Mouse (Mus musculus) heart, postnatal 0 days (tissue): ENCODE data around the gene Nupr1l. TPM values are rescaled to one million over a fixed set of nuclear protein-coding genes. Genes with fewer than 3 reads are reported as not detected.
A peak's percentile ranks its signal among the peaks of the same experiment; 100 is the strongest.

ENCODE experiments used
- ATAC-seq: fragments of 200-750 bp; cut with Nextera tagmentation; 2 replicates; pipeline ENCODE4 v1.8.0; 2017; ENCODE audit warnings: low read depth, moderate number of reproducible peaks, moderate library complexity; ENCODE audit not compliant: insufficient read depth
- DNase-seq: peaks from one replicate; pipeline ENCODE4 v3.0.0-alpha.2; 2016; ENCODE audit warnings: low spot score
- H3K27ac ChIP-seq: fragments of 300-500 bp; sonication (generic); 2 replicates; pipeline ENCODE4 v1.5.1; 2014; ENCODE audit warnings: low read depth, mild to moderate bottlenecking
- H3K27me3 ChIP-seq: fragments of 300-500 bp; sonication (generic); 2 replicates; pipeline ENCODE4 v1.6.1; 2014; ENCODE audit warnings: low read length, mixed read lengths; ENCODE audit not compliant: control insufficient read depth, insufficient read depth
- H3K36me3 ChIP-seq: fragments of 300-500 bp; sonication (generic); replicated peaks from 2 replicates; pipeline ENCODE4 v1.6.1; 2014; ENCODE audit warnings: low read length, mixed read lengths; ENCODE audit not compliant: control insufficient read depth, insufficient read depth
- H3K4me1 ChIP-seq: fragments of 300-500 bp; sonication (generic); 2 replicates; pipeline ENCODE4 v1.6.1; 2014; ENCODE audit warnings: antibody characterized with exemption; ENCODE audit not compliant: control insufficient read depth, insufficient read depth
- H3K4me2 ChIP-seq: fragments of 300-500 bp; sonication (generic); 2 replicates; pipeline ENCODE4 v1.6.1; 2014; ENCODE audit warnings: low read depth, mild to moderate bottlenecking, low read length, moderate library complexity
- H3K4me3 ChIP-seq: fragments of 300-500 bp; sonication (generic); 2 replicates; pipeline ENCODE4 v1.5.1; 2014; ENCODE audit warnings: low read depth, low read length
- H3K9ac ChIP-seq: fragments of 300-500 bp; sonication (generic); replicated peaks from 2 replicates; pipeline ENCODE4 v1.6.1; 2014; ENCODE audit warnings: low read depth, low read length, mixed read lengths
- H3K9me3 ChIP-seq: fragments of 300-500 bp; sonication (generic); replicated peaks from 2 replicates; pipeline ENCODE4 v1.6.1; 2016; ENCODE audit warnings: low read length; ENCODE audit not compliant: control insufficient read depth
- CTCF ChIP-seq: IDR thresholded peaks from 2 replicates; pipeline ENCODE4 v1.5.1; 2016; ENCODE audit warnings: antibody characterized with exemption, control low read depth, low read depth
- EP300 ChIP-seq: IDR thresholded peaks from 2 replicates; pipeline ENCODE4 v1.6.1; 2016; ENCODE audit warnings: antibody characterized with exemption, low read depth
- WGBS: fragments of 180-500 bp; shearing (Covaris S2); extraction: QIAGEN DNeasy Blood & Tissue Kit; methylation state at CpG from one replicate; pipeline ENCODE4 v1.1.7; 2014; 5-methylcytosine and 5-hydroxymethylcytosine counted together
- polyA plus RNA-seq: library from polyadenylated mRNA; unstranded; fragments of >200 nt; fragmentation: Nextera tagmentation; extraction: Ambion mirVana; gene quantifications from 2 replicates; pipeline ENCODE4 v1.2.1, GENCODE M21; 2015
- total RNA-seq: library from RNA; depleted of rRNA; stranded (reverse); fragments of >200 nt; gene quantifications from 2 replicates; pipeline ENCODE4 v1.2.3, GENCODE M21; 2014; ENCODE audit warnings: low replicate concordance

The Nupr1l gene
- total and polyA plus RNA-seq, 2 experiments from 2014 or later: 0.38 to 2.7 TPM

DNA sequence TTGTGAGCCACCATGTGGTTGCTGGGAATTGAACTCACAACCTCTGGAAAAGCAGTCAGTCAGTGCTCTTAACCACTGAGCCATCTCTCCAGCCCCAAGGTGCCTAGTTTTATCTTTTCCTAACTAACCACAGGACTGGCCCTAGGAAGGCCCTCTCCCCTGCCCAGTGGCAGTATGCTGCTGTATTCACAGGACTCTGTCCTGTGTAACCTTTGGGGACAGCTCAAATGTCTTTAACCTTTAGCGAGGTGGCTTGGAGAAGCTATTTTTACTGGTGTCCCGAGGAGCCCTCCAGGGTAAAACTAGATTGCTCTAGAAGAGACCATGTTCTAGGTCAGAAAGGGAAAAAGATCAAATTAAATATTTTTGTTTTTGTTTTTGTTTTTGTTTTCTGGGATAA, 37.1 kb upstream of the Nupr1l start:
- H3K27ac ChIP-seq: no peak overlapping the region
- H3K4me1 ChIP-seq: no peaks in the 10 kb centered on the region
- no peak overlapping the region for H3K9ac ChIP-seq
- H3K9me3 ChIP-seq: no peaks in the 10 kb centered on the region
- no peak for TF ChIP-seq CTCF
- TF ChIP-seq EP300: no peak
- WGBS: 67% methylated on average over 2 of the region's 2 CpGs
- DNase-seq: no peak
- ATAC-seq: no peak
- no peaks in the 10 kb centered on the region for H3K27me3 ChIP-seq
- H3K4me3 ChIP-seq: no peak overlapping the region
- H3K36me3 ChIP-seq: no peaks in the 10 kb centered on the region
- no peak overlapping the region for H3K4me2 ChIP-seq

DNA sequence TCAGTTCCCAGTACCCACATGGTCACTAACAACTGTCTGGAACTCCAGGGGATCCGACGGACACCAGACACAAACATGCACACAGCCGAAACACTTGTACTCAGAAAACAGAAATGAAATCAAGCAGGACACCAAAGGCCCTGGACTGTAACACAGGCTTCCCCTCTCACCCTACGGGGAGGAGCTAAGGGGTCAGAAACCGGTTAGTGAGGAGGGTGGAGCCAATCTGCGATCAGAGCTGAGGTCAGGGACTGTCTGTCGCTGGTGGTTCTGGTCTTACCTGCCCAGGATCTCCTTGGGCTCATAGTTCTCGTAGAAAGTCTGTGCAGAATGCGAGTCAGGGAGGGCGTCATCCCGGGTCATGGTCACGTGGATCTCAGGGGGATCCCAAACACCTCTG, 34.4 kb upstream of the Nupr1l start:
- Histone ChIP-seq H3K9ac (no peak overlapping the region), H3K27ac (no peak overlapping the region), H3K9me3 (no peaks in the 10 kb centered on the region), H3K36me3 (no peaks in the 10 kb centered on the region), H3K4me2 (no peak overlapping the region), H3K4me1 (no peaks in the 10 kb centered on the region), H3K27me3 (no peaks in the 10 kb centered on the region), H3K4me3 (no peak overlapping the region)
- 79% methylated on average over 12 of the region's 12 CpGs for WGBS
- no peak for DNase-seq
- no peak for TF ChIP-seq EP300
- no peak for TF ChIP-seq CTCF
- ATAC-seq: no peak

- no peak overlapping the region for H3K27ac ChIP-seq
- no peak for TF ChIP-seq EP300
- no peak overlapping the region for H3K4me3 ChIP-seq
- H3K27me3 ChIP-seq: no peaks in the 10 kb centered on the region
- H3K4me1 ChIP-seq: no peaks in the 10 kb centered on the region
- 75% methylated on average over 11 of the region's 11 CpGs for WGBS
- DNase-seq (no peak), ATAC-seq (no peak)
- H3K9ac ChIP-seq: no peak overlapping the region
- H3K4me2 ChIP-seq: no peak overlapping the region
- H3K36me3 ChIP-seq: peaks cover 4% of the 10 kb centered on the region; the same call in 1 of the 2 replicates
- H3K9me3 ChIP-seq: no peaks in the 10 kb centered on the region
Measured at GRCm38 (mm10) chr5:129875098-129875497, 33.2 kb upstream of the Nupr1l start.

- Histone ChIP-seq H3K4me3 (no peak overlapping the region), H3K27me3 (no peaks in the 10 kb centered on the region), H3K9ac (no peak overlapping the region), H3K4me1 (no peaks in the 10 kb centered on the region), H3K9me3 (no peaks in the 10 kb centered on the region), H3K36me3 (peaks cover 25% of the 10 kb centered on the region), H3K4me2 (no peak overlapping the region), H3K27ac (peak overlapping the region; percentile 5)
- TF ChIP-seq CTCF (no peak), EP300 (no peak)
- WGBS: 57% methylated on average over 9 of the region's 9 CpGs
- ATAC-seq (0 out of 2 replicates have a peak, but pooled peaks have one; percentile 18), DNase-seq (peak; percentile 19)
Measured at GRCm38 (mm10) chr5:129877731-129878455, 30.4 kb upstream of the Nupr1l start.

GRCm38 (mm10) chr5:129878946-129879345, 29.4 kb upstream of the Nupr1l start:
- Histone ChIP-seq H3K4me3 (no peak overlapping the region), H3K9ac (no peak overlapping the region), H3K4me2 (peak overlapping the region; percentile 20), H3K36me3 (peaks cover 32% of the 10 kb centered on the region), H3K27ac (peak overlapping the region; percentile 40), H3K4me1 (no peaks in the 10 kb centered on the region), H3K27me3 (no peaks in the 10 kb centered on the region), H3K9me3 (no peaks in the 10 kb centered on the region)
- no peak for TF ChIP-seq EP300
- TF ChIP-seq CTCF: peak; percentile 86
- peak; percentile 89 for DNase-seq
- ATAC-seq: peak; percentile 88
- 14% methylated on average over 2 of the region's 2 CpGs for WGBS

DNA sequence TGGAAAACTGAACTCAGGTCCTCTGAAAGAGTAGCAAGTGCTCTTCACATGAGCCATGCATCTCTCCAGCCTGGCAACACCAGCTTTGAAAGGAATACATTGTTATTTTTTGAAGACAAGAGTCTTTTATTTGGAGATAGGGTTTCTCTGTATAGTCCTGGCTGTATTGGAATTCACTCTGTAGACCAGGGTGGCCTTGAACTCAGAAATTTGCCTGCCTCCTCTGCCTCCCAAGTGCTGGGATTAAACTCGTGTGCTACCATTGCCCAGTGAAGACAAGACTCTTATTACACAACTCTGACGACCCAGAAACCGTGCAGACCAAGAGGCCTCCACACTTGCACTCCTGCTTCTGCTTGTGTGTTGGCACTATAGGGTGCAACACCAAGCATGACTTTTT, 28.5 kb upstream of the Nupr1l start:
- no peaks in the 10 kb centered on the region for H3K9me3 ChIP-seq

More for the DNA sequence above, 28.5 kb upstream of the Nupr1l start:
- no peak overlapping the region for H3K4me2 ChIP-seq
- H3K4me3 ChIP-seq: no peak overlapping the region
- no peaks in the 10 kb centered on the region for H3K4me1 ChIP-seq
- no peak overlapping the region for H3K27ac ChIP-seq
- TF ChIP-seq CTCF (no peak), EP300 (no peak)
- no peaks in the 10 kb centered on the region for H3K27me3 ChIP-seq
- H3K36me3 ChIP-seq: peaks cover 40% of the 10 kb centered on the region
- ATAC-seq (no peak), DNase-seq (no peak)
- H3K9ac ChIP-seq: no peak overlapping the region
- 69% methylated on average over 3 of the region's 3 CpGs for WGBS
